Mouse (Mus musculus) neutrophil, adult 5-6 weeks (primary cell): ENCODE results near the gene Sytl3. TPM values are rescaled to one million over a fixed set of nuclear protein-coding genes. Genes with fewer than 3 reads are reported as not detected.
A peak's percentile ranks its signal among the peaks of the same experiment; 100 is the strongest.
"Not testable (repeated sequence)": the region's sequence is repeated elsewhere in the genome, so short reads cannot be mapped to it uniquely, and the experiment has no call there.

Experiments
- ATAC-seq: fragments of 151-379, 151-347 bp; 2 replicates; pipeline ENCODE4 v1.8.0; 2017; ENCODE audit warnings: mild to moderate bottlenecking, moderate TSS enrichment; ENCODE audit not compliant: insufficient number of reproducible peaks, poor library complexity, low FRiP score, severe bottlenecking; ENCODE audit errors: extremely low read depth
- total RNA-seq: library from RNA; stranded (forward); fragments of 200-1000 nt; gene quantifications from 2 replicates; pipeline ENCODE4 v1.2.3, GENCODE M21; 2017

Sytl3 gene
- total RNA-seq, 1 experiment from 2014 or later, result 6.4 TPM

DNA sequence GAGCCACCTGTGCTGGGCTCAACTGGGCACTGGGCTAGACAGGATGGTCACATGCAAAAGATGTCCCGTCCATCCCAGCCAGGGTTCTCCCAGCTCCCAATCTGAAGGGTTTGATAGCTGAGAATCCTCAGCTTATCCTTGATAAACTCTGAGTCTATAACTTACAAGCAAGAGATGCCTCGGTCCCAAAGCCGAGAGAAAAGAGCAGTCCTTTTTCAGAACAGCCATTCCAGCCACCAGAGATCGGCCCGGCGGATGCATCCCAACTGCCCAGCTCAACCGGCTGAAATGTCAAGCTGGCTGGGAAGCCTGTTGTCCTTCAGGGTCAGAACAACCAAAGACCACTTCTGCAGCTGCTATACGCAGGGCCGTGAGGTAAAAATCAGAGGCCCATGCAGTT, 14.7 kb upstream of the Sytl3 start:
- ATAC-seq, result not testable (repeated sequence)

DNA sequence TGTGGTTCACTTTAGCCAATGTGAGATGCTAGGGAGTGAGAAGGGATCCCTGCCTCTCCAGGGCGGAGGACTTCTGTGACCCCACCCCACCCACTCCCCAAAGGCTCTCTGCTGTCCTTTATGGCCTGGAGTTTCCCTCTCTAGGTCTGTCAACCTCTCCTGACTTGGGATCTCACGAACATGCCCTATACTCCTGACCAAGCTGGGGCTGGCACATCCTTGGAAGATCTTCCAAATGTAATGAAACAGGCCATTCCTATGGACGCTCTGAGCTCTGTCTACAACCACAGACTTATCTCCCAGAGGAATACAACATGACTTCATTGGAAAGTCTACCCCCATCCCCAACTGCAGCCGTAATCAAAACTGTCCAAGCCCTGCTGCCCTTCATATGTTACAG, 14.2 kb upstream of the Sytl3 start:
- not testable (repeated sequence) for ATAC-seq

DNA sequence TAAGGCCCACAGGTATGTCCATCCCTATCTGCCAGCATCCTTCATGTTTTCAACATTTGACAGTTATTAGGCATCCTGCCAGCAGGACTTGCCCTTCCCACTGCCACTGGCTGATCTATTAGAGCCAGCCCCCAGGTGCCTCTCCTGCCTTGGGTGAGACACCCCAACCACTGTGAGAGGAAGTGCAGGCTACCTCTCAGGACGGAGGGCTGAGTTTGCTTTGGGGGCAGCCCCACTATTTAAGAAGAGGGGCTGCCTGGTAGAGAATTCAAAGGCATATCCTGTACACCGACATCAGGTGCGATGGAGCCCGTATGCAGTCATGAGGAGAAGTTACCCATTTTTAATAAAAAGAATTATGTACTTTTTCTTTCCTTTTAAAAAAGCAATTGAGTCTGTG, 13.2 kb upstream of the Sytl3 start:
- not testable (repeated sequence) for ATAC-seq

DNA sequence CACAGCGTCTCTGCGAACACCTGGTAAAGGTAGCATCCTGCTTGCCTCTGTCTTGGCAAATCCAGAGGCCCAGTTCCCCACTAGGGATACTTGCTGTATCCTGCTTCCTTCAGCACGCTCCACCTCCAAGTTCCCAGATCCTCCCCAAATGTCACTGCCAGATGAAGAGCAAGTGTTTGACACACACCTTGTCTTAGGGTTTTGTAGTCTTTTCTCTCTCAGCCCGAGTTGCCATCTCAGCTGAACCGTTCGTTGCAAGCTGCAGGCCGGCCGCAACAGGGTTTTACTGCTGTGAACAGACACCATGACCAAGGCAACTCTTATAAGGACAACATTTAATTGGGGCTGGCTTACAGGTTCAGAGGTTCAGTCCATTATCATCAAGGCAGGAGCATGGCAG, 12.1 kb upstream of the Sytl3 start:
- ATAC-seq, result not testable (repeated sequence)

DNA sequence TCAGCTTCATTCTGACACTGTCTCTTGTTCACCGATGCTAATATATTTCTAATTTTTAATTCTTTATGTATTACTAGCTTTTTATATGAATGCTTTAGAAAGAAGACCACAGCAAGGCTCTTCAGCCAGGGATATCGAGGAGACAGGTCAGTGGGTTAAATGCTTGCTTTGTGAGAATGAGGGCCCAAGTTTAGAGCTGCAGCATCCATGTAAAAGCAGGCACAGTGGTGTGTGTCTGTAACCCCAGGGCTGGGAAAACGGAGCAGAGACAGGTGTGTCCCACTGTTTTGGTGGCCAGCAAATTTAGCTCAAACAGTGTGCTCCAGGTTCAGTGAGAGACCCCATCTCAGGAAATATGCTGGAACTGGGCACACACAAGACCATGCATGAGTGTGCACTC, 11.4 kb upstream of the Sytl3 start:
- not testable (repeated sequence) for ATAC-seq

DNA sequence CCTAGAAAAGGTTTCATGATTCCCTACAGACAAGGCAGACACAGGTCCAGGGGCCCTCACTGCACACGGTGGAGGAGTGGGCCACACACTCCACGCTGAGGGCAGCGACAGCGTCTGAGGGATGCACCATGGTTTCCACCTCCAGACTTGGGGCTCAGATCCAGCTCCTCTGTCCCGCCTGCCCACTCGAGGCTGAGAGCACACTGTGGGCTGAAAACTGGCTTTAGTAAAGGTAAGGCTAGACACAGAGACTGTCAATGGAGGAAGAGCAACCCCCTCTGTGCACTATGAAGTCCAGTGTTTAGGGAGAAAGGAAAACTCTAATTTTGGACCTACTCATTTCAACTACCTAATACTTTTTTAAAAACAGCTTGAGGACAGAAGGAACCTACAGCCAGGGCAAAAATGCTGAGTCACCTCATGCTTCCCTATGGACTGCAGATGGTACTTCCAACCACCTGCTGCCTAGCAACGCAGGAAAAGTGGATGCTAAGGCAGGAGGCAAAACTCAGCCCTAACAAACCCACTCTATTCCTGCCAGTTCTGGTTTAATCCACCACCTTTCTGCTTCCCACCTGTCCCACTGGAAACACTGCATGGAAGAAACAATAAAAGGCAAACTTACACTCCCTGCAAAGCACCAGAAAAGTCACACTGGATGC, 7.9 kb upstream of the Sytl3 start:
- ATAC-seq, result not testable (repeated sequence)

DNA sequence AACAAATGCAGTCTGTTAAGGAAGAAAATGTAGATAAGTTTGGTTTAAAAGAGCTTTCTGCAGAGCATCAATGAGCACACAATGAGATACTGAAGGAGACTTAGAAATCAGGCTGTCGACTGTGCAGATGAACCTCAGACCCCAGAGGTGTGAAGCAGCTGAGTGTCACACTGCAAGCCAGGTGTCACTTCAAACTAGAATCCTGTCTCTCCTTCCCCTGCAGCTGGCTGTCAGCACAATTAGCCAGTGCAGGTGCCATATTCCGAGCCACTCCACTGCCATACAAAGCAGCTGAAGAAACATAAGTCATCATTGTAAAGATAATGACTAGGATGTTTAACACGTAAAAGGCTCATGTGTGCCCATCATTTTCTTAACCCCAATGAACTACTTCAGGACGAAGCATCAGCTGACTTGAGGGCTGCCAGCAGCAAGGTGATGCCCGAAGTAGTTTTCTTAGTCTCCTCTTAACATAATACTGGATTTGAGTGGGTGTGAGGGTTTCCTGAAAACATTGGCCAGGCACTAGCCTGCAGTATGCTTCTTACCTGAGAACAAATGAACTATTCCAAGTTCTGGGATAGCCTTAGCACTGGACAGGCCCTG, 5.4 kb upstream of the Sytl3 start:
- not testable (repeated sequence) for ATAC-seq

DNA sequence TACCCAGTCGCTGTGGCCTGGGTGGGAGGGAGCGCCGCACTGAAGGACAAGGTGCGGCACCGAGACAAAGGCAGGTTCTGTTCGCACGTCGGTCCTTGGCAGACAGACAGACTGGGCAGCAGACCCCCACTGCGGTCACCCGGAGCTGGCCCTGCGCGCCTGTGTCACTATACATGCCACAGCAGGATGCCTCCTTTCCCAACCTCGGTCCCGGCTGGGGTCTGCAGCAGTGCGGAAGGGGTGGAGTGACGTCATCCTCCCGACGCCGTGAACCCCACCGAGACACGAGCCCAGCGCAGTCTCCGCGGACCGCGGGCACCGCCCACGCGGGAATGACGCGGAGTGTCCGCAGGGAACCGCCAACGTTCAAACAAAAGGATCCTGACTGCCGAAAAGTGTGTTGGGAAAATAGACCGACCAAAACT, 3.8 kb upstream of the Sytl3 start:
- 0 out of 2 replicates have a peak, but pooled peaks have one; percentile 7 for ATAC-seq

DNA sequence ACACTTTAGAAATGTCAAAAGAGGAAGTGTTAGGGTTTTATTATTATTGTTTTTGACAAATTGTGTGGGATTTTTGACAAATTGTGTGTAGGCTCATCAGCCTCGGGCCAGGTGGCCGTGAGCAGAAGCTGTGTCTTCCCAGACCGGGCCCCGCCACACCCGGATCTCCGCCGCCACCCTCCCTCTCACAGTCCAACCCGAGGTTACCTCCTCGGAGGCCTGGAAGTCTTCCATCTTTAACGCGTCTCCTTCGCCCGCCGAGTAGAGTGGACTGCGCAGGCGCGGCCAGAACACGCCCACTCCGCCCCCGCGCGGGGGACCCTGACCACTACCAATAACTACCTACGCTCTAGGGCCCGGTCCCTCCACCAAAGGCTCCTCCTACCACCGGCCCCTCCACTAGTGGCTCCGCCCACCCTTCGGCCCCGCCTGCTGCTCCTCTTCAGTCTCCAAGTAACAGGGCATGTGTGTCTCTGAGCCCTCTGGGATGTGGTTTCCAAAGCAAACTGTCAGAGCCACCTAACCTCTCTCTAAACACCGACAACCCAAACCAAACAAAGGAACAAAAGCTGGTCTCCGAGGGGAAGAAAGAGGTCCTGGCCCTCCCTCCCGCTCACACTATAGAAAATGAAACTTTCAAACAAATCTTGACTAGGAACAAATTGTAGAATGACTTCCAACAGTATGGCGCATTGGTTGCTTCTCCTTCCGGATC, 3.2 kb upstream of the Sytl3 start, which contains the start of gene Dynlt1f:
TSS of gene Dynlt1f (minus strand) at position 334 of the 715 bp plus-strand sequence.
- peak; percentile 96 for ATAC-seq

DNA sequence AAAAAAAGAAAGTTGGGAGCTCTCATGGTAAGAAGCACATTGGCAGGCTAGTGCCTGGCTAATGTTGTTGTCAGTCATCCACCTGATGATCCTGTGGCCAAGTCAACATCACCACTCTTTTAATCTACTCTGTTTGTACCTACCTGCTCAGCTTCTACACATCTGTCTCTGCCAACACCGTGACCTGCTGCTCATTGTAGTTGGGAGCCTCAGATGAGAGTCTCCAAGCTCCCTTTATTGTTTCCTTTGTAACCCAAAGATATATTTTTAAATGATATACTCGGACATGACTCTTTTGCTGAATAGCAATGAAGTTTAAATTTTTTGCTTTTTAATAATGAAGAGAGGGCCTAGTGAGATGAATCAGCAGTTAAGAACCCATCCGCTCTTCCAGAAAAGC, 2.4 kb upstream of the Sytl3 start:
- ATAC-seq, result not testable (repeated sequence)

DNA sequence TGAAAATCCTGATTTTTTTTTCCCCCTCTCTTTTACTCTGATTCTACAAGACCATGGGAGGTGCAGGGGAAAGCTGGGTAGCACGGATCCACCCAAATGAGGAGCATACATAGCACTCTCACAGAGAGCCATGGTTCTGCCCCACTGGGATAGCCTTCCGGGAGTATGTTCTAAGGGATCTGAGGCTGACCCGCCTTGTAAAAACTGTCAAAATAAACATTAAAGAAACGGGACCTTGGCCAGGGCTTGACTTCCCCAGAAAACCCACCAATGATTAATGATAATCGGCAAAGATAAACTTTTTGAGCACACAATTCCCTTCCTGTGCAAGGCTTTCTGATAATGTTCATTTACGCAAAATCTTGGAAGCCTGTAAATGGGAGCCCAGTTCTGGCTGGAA, 1.7 kb downstream of the Sytl3 start:
- not testable (repeated sequence) for ATAC-seq

DNA sequence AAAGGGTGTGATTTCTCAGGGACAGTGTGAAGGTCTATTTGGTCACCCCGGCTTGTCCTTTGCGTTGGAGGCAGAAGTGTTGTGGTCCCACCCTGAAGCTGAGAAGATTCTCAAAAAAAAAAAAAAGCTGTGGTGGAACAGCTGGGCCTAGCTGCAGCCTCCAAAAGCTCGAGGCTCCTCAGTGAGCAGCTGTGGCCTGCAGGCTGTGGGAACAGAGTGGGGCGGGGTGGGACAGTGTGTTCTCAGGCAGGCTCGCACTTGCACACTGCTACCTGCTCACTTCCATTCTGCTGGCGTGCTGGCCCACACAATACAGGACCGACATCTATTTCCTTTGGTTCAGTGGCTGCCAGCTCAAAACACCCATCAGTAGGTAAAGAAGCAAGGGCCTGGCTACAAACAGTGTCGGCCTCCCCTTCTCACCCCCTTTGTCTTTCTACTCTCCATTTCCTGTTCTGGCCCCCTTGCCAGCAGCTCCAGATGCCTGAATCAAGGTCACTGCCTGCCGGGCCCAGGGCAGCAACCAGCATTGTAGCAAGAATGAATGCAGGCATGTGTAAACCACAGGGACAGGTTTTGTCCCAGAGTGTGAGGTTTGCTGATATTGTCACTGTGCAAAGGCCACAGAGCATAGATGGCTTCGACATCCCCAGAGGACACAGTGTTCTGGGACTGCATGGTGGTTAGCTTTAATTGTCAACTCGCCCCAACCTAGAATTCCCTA, 2.4 kb downstream of the Sytl3 start:
- ATAC-seq, result not testable (repeated sequence)

DNA sequence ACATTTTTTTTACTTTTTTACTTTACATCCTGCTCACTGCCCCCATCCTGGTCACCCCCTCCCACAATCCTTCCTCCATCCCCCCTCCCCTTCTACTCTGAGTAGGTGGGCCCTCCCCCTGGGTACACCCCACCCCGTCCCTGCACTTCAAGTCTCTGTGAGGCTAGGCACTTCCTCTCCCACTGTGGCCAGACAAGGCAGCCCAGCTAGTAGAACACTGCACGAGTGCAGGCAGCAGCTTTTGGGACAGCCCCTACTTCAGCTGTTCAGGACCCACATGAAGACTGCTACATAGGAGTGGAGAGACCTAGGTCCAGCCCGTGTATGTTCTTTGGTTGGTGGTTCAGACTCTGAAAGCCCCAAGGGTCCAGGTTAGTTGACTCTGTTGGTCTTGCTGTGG, 3.9 kb downstream of the Sytl3 start:
- ATAC-seq, result not testable (repeated sequence)

DNA sequence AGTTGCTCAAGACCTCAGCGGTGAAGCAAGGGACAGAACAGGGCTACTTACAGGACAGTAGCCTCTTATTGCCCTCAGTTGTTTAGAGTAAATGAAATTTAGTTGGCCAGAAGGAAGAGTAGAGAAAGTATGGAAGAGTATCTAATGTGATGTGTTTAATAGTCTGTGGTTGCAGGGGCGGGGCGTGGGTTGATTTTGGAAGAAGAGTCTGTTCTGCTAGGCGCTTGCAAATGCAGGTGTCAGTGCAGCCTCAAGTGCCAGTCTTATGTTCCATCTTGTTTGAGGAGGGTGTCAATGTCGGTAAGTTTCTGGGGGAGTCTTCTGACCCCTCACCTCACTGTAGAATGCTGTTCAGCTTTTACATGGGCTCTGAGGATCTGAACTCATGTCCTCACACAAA, 6.5 kb downstream of the Sytl3 start:
- not testable (repeated sequence) for ATAC-seq

DNA sequence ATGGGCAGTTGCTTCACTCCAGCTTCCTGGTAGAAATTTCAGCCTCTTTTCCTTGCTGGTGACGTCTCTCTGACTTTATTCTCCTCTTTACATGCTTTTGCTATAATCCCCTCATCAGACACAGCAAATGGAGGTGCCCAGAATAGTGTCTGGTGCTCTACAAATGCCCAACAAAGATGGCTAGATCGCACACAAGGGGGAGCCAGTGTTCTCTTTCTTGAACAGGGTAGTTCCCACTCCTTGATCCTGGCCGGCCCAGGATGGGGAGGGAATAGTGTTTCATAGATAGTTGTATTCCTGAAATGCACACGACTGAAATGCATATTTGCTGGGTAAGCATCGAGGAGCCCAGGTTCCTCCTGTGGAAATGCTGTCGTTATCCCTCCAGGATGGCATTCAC, 9.6 kb downstream of the Sytl3 start:
- ATAC-seq, result not testable (repeated sequence)

DNA sequence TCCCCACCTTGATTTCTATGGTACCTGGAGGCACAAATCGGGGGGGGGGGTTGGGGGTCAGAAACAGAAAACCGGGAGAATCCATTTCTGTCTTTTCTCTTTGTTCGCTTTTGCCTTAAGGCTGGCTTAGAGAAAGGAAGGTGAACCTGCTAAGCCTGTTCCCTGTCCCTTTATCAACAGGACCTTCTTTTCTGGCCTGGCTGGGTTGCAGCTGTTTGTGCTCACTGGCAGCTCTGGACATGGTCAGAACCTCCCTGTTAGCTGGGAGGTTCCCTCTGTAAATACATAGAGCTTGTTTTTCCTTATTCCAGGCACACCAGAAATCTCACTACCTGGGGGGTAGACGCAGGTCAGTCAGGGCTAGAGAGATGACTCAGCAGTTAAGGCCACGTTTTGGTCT, 15.4 kb downstream of the Sytl3 start:
- ATAC-seq, result not testable (repeated sequence)

DNA sequence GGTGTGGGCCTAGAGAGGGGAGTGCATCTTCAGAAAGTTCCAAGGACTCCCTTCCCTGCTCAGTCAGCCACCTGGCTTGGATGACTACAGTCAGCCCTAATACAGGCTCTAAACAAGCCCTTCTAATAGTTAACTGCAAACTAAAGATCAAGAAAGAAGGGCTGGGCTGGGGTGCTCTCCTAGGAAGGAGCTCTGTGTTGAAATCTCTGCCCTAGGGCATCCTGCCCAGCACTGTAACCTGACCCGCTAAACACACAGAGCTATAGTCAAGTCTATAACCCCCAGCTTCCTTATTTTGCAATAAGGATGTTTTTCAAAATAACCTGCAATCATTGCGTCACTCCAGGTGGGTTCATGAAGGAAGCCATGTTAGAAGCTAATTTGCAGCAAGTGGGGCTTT, 19.2 kb downstream of the Sytl3 start:
- peak; percentile 62 for ATAC-seq

DNA sequence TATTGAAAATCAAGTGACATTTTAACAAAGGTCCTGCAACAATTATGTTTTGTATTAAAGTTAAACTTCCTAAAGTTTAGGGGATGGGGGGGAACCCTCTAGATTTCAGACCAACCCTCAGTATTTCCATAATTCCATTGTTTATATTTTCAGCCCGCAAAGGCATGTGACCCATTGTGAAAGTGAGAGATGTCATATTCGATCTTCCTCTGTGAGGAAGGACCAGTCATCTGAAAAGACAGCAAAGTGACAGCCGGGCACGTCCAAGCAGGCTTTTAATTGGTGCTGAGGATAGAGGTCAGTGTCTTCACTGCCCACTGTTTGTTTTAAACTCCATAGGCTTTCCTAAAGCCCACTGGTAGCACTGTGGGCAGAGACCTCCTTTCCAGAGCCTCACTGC, 22.8 kb downstream of the Sytl3 start:
- not testable (repeated sequence) for ATAC-seq

DNA sequence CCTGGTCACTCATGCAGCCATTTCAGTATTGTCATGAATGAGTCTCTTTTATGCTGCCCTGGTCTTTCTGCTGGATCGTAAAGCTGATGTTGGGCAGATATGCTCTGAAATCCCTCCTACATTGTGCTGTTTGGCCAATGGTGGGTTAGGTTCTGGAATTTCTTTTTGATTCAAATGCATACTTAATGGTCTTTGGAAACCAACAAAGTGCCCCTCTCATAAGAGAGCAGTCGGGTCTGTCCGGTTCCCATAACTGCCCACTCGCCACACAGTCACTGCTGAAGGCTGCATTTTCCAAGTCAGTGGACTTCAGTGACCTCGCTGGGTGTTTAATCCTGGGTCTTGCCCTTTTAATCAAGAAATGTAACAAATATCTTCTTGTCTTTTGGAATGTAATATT, 24.8 kb downstream of the Sytl3 start:
- ATAC-seq, result not testable (repeated sequence)
